Mouse (Mus musculus): ENCODE measurements at regions not wholly inside any gene's neighbourhood (a gene's known extent, or its start where the extent isn't known, plus 50 kb on each side); places are given as distances from the start of the nearest gene placed in this dataset.

DNA sequence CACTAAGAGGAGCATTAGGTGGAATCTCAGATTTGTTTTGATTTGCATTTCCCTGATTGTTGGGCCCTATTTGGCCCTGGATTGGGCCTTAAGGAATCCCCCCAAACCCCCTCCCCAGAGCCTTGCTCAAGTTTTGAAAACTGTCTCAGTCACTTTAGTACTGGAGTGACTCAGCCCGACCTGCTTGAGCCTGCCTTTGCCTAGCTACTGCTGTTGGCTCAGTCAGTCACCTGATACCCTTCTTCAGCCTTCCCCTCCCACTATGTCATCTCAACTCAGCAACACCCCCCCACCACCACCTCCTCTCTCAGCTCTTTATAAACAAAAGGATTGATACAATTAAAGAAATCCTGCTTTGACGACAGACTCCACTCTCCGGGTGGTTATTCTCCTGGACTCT, 694.5 kb upstream of the Slc8a1 start:
- no peak for TF ChIP-seq CTCF (IDR thresholded peaks at IDR 0.05; ENCODE audit: low read depth)
- no peak for TF ChIP-seq EP300 (IDR thresholded peaks at IDR 0.05; ENCODE audit: low read depth)

Data from liver, embryonic 14.5 days (tissue).